Mouse (Mus musculus): ENCODE results near the gene Lsamp.
"Not testable (repeated sequence)": the region's sequence is repeated elsewhere in the genome, so short reads cannot be mapped to it uniquely, and the experiment has no call there.

Gene Lsamp

GRCm38 (mm10) chr16:40491606-40492005, 507.4 kb downstream of the Lsamp start:
- DNase-seq (ENCODE audit: extremely low spot score), result no peak

DNA sequence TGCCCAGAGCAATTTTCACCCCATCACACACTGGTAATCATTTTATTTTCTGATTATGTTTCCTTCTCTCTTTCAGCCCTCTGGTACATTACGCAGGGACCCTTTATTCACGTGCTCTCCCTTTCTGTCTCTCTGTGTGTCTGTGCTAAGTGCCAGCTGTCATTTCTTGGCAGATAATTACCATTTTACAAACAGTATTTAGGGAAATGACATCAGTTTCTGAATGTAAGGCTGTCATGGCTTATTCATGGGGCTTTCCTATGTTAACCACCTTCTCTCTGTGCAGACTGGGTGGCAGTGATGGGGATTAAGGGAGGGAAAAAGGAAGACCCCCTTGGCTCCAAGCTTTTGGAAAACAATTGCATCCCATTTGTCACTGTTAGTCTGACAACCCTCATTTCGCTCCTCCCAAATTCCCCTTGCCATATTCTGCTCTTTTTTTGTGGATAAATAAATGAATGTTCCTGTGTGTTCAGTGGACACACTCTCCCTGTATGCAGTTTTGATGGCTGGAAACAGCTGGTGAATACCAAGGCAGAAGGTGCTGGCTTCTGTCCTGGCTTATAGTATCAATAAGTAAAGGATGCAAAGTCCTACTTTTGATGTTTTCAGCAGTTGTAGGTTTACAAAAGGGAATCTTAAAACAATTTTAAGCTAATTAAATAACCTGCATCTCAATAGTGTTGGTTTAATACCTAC, 520.2 kb downstream of the Lsamp start:
- no peak for DNase-seq (ENCODE audit: extremely low spot score)

- DNase-seq (ENCODE audit: extremely low spot score), result no peak
Observed at GRCm38 (mm10) chr16:40509146-40510030, 525.2 kb downstream of the Lsamp start.

DNA sequence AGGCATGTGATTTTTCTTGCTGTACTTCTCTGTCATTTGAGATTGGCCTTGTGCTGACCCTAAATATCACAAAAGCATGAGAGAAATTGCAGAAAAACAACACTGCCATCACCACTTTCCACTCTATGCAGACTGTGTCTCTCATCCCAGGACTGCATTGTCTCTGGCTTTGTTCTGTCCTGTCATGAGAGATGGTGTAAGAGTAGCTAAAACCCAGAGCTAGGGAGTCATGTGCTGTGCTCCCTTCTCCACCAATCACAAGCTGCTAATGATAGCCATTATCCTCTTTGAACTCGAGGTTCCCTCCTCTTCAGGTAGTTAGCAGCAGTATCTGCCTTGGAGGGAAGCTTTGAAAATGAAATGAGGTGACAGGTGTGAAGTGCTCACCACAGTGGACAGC, 552.6 kb downstream of the Lsamp start:
- no peak for DNase-seq (ENCODE audit: extremely low spot score)

DNA sequence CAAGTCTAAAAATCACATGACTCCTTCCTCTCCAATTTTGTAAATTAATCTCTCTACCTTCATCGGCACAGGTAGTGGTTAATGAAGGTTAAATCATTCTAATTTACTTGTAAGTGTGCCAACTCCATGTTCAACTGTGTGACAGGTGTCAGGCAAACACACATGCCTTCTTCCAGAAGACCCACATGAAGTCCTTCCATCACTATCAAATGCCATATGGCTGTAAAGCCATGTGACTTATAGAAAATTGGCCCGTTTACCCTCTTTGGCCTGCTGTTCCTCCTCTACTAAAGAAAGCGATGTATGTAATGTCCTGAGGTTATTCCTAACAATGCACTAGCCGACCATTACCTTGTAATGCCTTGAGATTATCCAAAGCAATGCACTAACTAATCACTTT, 565.5 kb downstream of the Lsamp start:
- no peak for DNase-seq (ENCODE audit: extremely low spot score)

- no peak for DNase-seq (ENCODE audit: extremely low spot score)
Observed at GRCm38 (mm10) chr16:40555608-40556007, 571.4 kb downstream of the Lsamp start.

GRCm38 (mm10) chr16:40557680-40558249, 573.6 kb downstream of the Lsamp start:
- no peak for DNase-seq (ENCODE audit: extremely low spot score)

GRCm38 (mm10) chr16:40567431-40567941, 583.3 kb downstream of the Lsamp start:
- DNase-seq (ENCODE audit: extremely low spot score), result no peak

DNA sequence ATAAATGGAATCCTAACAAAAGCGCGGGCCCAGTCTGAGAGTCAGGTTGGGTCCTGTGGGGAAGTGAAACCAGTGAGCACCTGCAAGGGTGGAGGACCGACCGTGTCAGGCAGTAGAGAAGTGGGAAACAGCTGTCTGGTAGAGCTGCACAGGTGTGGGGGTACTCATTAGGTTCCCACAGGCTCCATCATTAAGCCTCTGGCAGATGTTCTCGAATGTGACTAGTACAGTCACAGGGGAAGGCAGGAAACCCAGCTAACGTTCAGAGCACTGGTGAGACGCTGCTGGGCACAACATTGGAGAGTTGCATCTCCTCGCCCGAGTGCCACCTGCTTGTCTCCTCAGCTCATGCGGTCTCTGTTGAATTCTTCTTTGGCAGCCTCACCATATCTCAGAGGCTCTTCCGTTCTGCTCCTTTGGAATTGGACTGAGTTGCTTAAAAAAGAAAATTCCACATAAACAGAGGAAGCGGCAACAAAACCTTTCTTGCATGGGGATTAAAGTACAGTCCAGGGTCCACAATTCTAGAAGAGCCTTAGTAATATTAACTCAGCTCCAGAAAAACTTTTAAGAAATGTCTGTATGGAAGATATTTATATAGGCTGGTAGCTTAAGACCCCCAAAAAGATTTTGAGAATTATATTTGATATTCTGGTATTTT, 588.1 kb downstream of the Lsamp start:
- no peak for DNase-seq (ENCODE audit: extremely low spot score)

- DNase-seq (ENCODE audit: extremely low spot score), result no peak
Observed at GRCm38 (mm10) chr16:40582076-40582475, 597.9 kb downstream of the Lsamp start.

DNA sequence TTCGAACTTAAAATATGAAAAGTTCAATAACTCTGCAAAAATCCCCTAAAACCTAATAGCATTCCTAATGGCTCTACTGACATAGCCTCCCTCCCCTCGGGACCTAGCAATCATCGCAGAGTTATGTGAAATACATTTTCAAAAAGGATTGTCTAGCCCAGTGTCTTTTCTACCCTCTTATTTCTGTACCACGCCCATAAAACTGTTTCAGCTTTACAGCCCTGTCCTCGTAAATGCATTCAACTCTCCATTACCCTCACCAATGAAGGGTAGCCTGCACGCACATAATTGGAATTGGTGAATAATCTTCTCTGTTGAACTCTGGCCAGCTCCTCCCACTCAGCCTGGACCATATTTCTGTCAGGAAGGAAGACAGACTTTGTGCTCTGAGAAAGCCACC, 609.0 kb downstream of the Lsamp start:
- DNase-seq (ENCODE audit: extremely low spot score), result no peak

DNA sequence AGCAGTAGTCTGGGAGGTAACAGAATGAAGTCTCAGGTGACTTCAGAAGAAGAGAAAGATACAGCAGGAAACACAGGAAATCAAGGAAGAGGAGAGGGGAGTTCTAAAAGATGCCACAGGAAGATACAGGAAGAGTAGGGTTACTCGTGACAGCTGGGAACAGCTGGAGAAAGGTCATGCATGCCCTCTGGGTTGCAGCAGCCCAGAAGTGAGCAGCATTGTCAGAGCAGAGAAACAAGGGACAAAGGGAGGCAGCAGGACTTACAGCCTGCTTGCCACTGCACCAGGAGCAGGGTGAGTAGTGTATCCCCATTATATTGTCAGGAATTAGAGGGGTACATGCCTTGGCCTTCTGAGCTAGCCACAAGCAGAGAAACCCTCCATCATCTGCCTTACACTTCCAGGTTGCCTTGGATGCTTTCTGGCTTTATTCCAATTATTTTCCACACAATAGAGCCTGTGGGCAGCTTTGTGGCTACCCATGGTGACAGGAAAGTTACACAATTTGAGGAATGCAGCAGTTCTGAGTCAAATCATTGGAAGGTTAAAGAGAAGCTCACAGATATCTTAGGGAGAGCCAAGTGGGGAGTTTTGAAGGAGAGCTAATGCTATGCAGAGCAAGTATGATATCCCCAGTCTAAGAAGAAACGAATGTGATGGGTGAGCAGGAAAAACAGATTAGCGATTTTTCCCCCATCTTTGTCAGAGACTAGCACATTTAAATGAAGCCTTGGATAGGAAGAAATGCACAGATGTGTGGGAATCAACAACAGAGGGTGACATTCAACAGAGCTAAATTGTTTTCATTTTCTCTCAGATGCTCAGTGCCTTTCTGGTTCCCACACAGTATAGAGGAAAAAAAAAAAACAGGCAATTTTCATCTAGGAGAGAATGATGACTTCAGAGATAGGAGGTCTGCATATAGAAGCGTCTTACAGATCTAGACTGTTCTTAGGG, 617.5 kb downstream of the Lsamp start:
- peak; percentile 10 for DNase-seq (ENCODE audit: extremely low spot score)

DNA sequence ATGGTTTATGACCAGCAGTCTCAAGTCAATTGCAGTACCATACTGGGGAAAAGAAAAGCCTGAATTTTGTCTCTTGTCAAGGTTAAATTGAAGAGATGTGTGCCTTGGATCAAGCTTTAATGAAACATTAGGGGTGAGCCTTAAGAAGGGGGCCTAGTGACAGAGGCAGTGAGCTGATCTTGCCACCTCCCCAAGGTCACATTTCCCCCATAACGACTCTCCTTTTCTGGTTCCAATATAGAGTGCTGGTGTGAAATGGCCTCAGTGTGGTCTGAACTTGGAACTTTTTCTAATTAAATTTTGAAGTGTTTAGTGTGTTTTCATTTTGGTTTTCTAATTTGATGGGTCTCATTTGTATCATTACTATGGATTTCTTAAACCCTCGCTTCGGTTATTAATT, 623.3 kb downstream of the Lsamp start:
- DNase-seq (ENCODE audit: extremely low spot score), result no peak

- DNase-seq (ENCODE audit: extremely low spot score), result not testable (repeated sequence)
Observed at GRCm38 (mm10) chr16:40616697-40617096, 632.5 kb downstream of the Lsamp start.

GRCm38 (mm10) chr16:40621086-40621485, 636.9 kb downstream of the Lsamp start:
- not testable (repeated sequence) for DNase-seq (ENCODE audit: extremely low spot score)

GRCm38 (mm10) chr16:40627159-40627558, 643.0 kb downstream of the Lsamp start:
- DNase-seq (ENCODE audit: extremely low spot score), result no peak

DNA sequence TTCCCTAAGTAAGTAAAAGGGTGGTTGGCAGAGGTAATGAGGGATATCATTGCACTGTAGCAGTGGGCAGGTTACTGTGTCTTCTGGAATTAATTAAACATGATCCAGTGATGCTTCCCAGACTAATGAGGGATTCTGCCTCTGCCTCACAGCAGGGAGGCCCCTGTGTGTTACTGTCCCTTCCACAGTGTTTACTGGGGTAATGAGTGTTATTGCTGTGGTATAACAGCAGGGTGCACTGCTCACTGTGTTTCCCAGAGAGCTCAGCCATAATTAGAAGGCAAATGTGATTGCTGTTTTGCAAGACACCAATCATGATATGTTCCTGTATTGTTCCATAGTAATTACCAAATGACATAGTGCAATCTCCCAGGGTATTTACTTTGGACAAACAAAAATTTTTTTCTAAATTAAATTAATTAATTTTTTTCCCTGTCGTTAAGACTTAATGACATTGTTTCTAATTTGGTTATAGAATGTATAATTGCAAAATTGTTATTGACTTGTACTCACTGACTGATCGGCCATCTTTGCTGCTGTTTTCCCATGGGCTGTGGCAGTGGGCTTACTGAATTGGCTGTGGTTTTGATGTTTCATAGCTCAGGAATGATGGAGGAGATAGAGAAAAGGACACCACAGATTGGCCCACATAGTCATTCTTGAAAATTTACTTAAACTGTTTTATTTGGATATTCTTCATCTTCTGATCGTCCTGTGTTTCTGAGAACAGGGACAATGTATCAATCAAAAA, 655.6 kb downstream of the Lsamp start:
- DNase-seq (ENCODE audit: extremely low spot score), result peak; percentile 2

DNA sequence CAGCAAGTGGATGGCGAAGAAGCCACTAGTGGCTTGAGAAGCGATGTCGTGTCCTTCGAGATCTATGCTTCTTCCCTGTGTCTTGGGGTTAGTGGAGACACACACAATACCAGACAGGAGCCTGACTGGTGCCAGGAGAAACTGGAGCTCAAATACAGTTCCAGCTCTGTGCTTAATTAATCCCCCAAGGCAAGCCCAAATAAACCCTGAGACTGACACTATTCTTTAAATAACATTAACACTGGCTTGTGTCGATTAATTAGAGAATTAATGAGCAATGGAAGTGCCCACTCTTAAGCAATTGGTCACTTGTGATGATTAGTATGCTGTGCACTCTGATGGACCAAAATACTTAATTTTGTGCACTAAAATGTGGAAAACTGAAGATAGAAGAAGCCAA, 668.6 kb downstream of the Lsamp start:
- DNase-seq (ENCODE audit: extremely low spot score), result no peak

DNA sequence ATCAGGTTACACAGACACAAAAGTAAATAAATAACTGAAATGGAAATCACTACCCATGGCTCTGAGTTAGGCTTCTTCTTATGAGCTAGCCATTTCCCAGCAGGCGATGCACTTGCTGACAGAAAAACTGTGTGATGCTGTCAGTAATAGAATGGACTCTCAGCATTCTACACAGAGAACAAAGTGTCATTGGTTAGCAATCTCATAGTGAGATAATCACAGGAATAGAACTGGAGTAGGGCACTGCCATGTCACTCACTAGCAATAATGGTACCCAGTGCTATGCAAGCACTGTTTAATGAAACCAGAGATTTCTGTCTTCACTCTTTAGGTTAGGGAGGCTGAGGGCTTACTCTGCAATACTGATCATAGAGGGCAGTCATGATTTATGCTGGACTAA, 669.3 kb downstream of the Lsamp start:
- DNase-seq (ENCODE audit: extremely low spot score), result no peak

DNA sequence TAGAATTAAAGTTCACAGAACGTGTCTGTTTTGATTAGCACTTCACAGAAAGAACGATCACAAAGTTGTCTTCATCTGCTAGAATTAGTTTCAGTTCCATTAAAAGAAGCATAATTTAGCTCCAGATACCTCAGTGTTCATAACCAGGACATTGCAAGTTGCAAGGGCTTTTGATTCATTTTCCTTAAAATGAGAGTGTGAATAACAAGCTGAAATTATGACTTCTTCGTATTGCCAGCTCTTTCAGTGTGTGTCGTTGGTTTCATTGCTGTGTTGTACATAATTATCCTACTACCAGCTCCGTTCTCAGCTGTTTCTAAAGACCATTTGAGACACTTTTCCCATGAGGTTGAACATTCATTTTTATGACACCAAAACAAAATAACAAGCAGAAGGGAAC, 672.2 kb downstream of the Lsamp start:
- no peak for DNase-seq (ENCODE audit: extremely low spot score)
